Mouse (Mus musculus) regulatory T cell (primary cell): ENCODE data around the gene Gli3.

Experiments used
- in situ Hi-C: fragments of 300-600 bp; cut with MboI, MseI; formaldehyde crosslinking; loops from one replicate; pipeline ENCODE4 v1.15.1; 2025; ENCODE audit warnings: high pct_unique_total_duplicates

Gene Gli3

GRCm38 (mm10) chr13:15488065-15488464 is 25.0 kb downstream of the Gli3 start:
- in situ Hi-C loops = no loop called here

- in situ Hi-C loops = no loop called here
These were observed 32.8 kb downstream of the Gli3 start for GRCm38 (mm10) chr13:15495820-15496219.

- in situ Hi-C loops = no loop called here
These were observed 35.3 kb downstream of the Gli3 start for GRCm38 (mm10) chr13:15498338-15498737.

GRCm38 (mm10) chr13:15510925-15511324 is 47.9 kb downstream of the Gli3 start:
- in situ Hi-C loops = no loop called here

- in situ Hi-C loops = no loop called here
These were observed 50.1 kb downstream of the Gli3 start for GRCm38 (mm10) chr13:15513114-15513513.

- in situ Hi-C loops = no loop called here
These were observed 51.0 kb downstream of the Gli3 start for GRCm38 (mm10) chr13:15514082-15514481.

GRCm38 (mm10) chr13:15517048-15517760 is 54.2 kb downstream of the Gli3 start:
- in situ Hi-C loops = no loop called here

GRCm38 (mm10) chr13:15520353-15520752 is 57.3 kb downstream of the Gli3 start:
- in situ Hi-C loops = no loop called here

- in situ Hi-C loops = no loop called here
These were observed 59.1 kb downstream of the Gli3 start for GRCm38 (mm10) chr13:15522153-15522552.

GRCm38 (mm10) chr13:15524208-15524607 is 61.2 kb downstream of the Gli3 start:
- in situ Hi-C loops = no loop called here

- in situ Hi-C loops = no loop called here
These were observed 63.7 kb downstream of the Gli3 start for GRCm38 (mm10) chr13:15526691-15527090.

GRCm38 (mm10) chr13:15531568-15531967 is 68.5 kb downstream of the Gli3 start:
- in situ Hi-C loops = no loop called here

GRCm38 (mm10) chr13:15537206-15537605 is 74.2 kb downstream of the Gli3 start:
- in situ Hi-C loops = no loop called here

GRCm38 (mm10) chr13:15537611-15538010 is 74.6 kb downstream of the Gli3 start:
- in situ Hi-C loops = no loop called here

GRCm38 (mm10) chr13:15538389-15538788 is 75.4 kb downstream of the Gli3 start:
- in situ Hi-C loops = no loop called here

- in situ Hi-C loops = no loop called here
These were observed 79.0 kb downstream of the Gli3 start for GRCm38 (mm10) chr13:15542053-15542452.

- in situ Hi-C loops = no loop called here
These were observed 80.3 kb downstream of the Gli3 start for GRCm38 (mm10) chr13:15543169-15543887.

- in situ Hi-C loops = no loop called here
These were observed 81.0 kb downstream of the Gli3 start for GRCm38 (mm10) chr13:15543888-15544640.

GRCm38 (mm10) chr13:15545346-15545896 is 82.4 kb downstream of the Gli3 start:
- in situ Hi-C loops = no loop called here

GRCm38 (mm10) chr13:15546258-15546657 is 83.2 kb downstream of the Gli3 start:
- in situ Hi-C loops = no loop called here

GRCm38 (mm10) chr13:15549466-15549865 is 86.4 kb downstream of the Gli3 start:
- in situ Hi-C loops = no loop called here

GRCm38 (mm10) chr13:15550027-15550602 is 87.1 kb downstream of the Gli3 start:
- in situ Hi-C loops = loop anchor here (10.0 kb wide), 1 partner anchor 1155 kb away; no protein-coding TSS in a partner anchor
